Comparison of ENCODE assay signal across 19 mouse cellular contexts in the genomic region with DNA sequence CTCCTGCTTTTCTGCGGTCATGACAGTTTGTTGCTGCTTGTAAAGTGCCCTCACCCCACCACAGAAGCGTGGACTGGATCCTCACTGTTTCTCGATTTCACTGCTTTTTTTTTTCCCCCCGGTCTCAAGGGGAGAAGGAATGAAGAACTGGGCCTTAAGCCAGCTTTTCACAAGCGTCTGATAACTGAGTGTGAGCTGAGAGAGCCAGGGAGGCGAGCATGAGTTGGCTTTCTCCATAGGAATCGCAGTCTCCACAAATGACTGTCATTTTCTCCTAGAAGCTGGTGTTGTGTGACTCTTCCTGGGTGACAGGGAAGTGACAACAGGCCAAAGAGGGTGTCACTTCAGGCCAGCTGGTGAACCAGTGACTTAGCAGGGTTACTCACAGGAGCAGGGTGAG. TPM values are rescaled to one million over a fixed set of nuclear protein-coding genes. Genes with fewer than 3 reads are reported as not detected.
DNase-seq lines count a peak whose midpoint lies in the region; ATAC-seq and TF ChIP-seq lines count a peak whose summit lies in the region.
"Had no signal": no experiment of that assay in that cellular context is flagged by ENCODE, and none has a peak within 500 bp of the region (broad histone marks: within the 10 kb centered on the region; RNA-seq: fewer than 3 reads in every experiment).

No protein-coding gene starts in this region.

- no peak for ATAC-seq in embryonic facial prominence, embryonic 14.5 days (ENCODE audit: low read depth)
- ATAC-seq in hindbrain, postnatal 0 days = no peak
- no peak for ATAC-seq in hindbrain, embryonic 14.5 days (ENCODE audit: low FRiP score)
- no peak for ATAC-seq in midbrain, embryonic 13.5 days
- no peak for ATAC-seq in midbrain, embryonic 15.5 days (replicated peaks)
- ATAC-seq in heart, postnatal 0 days (ENCODE audit: insufficient read depth, low read depth) = peak; percentile 61

- 0 out of 2 replicates have a peak overlapping the region, but pooled peaks have one; percentile 5 for H3K9ac ChIP-seq in embryonic facial prominence, embryonic 14.5 days (ENCODE audit: low read depth, low read length)
- no peak overlapping the region for H3K9ac ChIP-seq in hindbrain, postnatal 0 days (replicated peaks; ENCODE audit: low read length)
- no peak overlapping the region for H3K9ac ChIP-seq in hindbrain, embryonic 14.5 days
- H3K9ac ChIP-seq in midbrain, embryonic 13.5 days (replicated peaks) = 0 out of 2 replicates have a peak overlapping the region, but pooled peaks have one; percentile 26
- H3K9ac ChIP-seq in midbrain, embryonic 15.5 days = no peak overlapping the region
- H3K9ac ChIP-seq in heart, postnatal 0 days (replicated peaks; ENCODE audit: low read depth, low read length) = no peak overlapping the region; the same call in 1 of the 2 replicates
- H3K9ac ChIP-seq: embryonic facial prominence, embryonic 12.5 days; liver, embryonic 13.5 days had no signal

- no peak overlapping the region for H3K27ac ChIP-seq in embryonic facial prominence, embryonic 14.5 days (replicated peaks; ENCODE audit: low read depth, low read length)
- no peak overlapping the region for H3K27ac ChIP-seq in embryonic facial prominence, embryonic 10.5 days (replicated peaks)
- no peak overlapping the region for H3K27ac ChIP-seq in hindbrain, postnatal 0 days
- no peak overlapping the region for H3K27ac ChIP-seq in hindbrain, embryonic 14.5 days
- no peak overlapping the region for H3K27ac ChIP-seq in midbrain, embryonic 13.5 days
- no peak overlapping the region for H3K27ac ChIP-seq in midbrain, embryonic 15.5 days
- H3K27ac ChIP-seq in heart, postnatal 0 days (ENCODE audit: low read depth) = peak overlapping the region; percentile 66
- H3K27ac ChIP-seq: embryonic facial prominence, embryonic 12.5 days; forebrain, embryonic 10.5 days; liver, embryonic 13.5 days had no signal

- H3K36me3 ChIP-seq in embryonic facial prominence, embryonic 14.5 days (ENCODE audit: control insufficient read depth, insufficient read depth, low read length) = no peaks in the 10 kb centered on the region
- H3K36me3 ChIP-seq in embryonic facial prominence, embryonic 10.5 days (replicated peaks) = no peaks in the 10 kb centered on the region
- H3K36me3 ChIP-seq in hindbrain, postnatal 0 days (ENCODE audit: insufficient read depth, low read length) = no peaks in the 10 kb centered on the region
- H3K36me3 ChIP-seq in hindbrain, embryonic 14.5 days (replicated peaks; ENCODE audit: control insufficient read depth, insufficient read depth) = no peaks in the 10 kb centered on the region
- no peaks in the 10 kb centered on the region for H3K36me3 ChIP-seq in midbrain, embryonic 13.5 days
- no peaks in the 10 kb centered on the region for H3K36me3 ChIP-seq in midbrain, embryonic 15.5 days (replicated peaks)
- H3K36me3 ChIP-seq in heart, postnatal 0 days (replicated peaks; ENCODE audit: control insufficient read depth, insufficient read depth, low read length) = no peaks in the 10 kb centered on the region
- H3K36me3 ChIP-seq: embryonic facial prominence, embryonic 12.5 days; forebrain, embryonic 10.5 days; liver, embryonic 13.5 days had no signal

- H3K9me3 ChIP-seq in embryonic facial prominence, embryonic 14.5 days (ENCODE audit: control insufficient read depth, low read length) = no peaks in the 10 kb centered on the region
- no peaks in the 10 kb centered on the region for H3K9me3 ChIP-seq in embryonic facial prominence, embryonic 10.5 days
- H3K9me3 ChIP-seq in hindbrain, postnatal 0 days (ENCODE audit: low read length) = no peaks in the 10 kb centered on the region
- H3K9me3 ChIP-seq in hindbrain, embryonic 14.5 days (ENCODE audit: control insufficient read depth, low read length) = no peaks in the 10 kb centered on the region
- no peaks in the 10 kb centered on the region for H3K9me3 ChIP-seq in midbrain, embryonic 13.5 days
- no peaks in the 10 kb centered on the region for H3K9me3 ChIP-seq in midbrain, embryonic 15.5 days
- H3K9me3 ChIP-seq in heart, postnatal 0 days (replicated peaks; ENCODE audit: control insufficient read depth, low read length) = no peaks in the 10 kb centered on the region
- H3K9me3 ChIP-seq: embryonic facial prominence, embryonic 12.5 days; forebrain, embryonic 10.5 days; liver, embryonic 13.5 days had no signal

- no peaks in the 10 kb centered on the region for H3K4me1 ChIP-seq in embryonic facial prominence, embryonic 14.5 days (ENCODE audit: control insufficient read depth, insufficient read depth, low read length)
- H3K4me1 ChIP-seq in embryonic facial prominence, embryonic 10.5 days = peaks cover 13% of the 10 kb centered on the region
- H3K4me1 ChIP-seq in hindbrain, postnatal 0 days (ENCODE audit: insufficient read depth, low read length) = no peaks in the 10 kb centered on the region
- no peaks in the 10 kb centered on the region for H3K4me1 ChIP-seq in hindbrain, embryonic 14.5 days (replicated peaks; ENCODE audit: control insufficient read depth, insufficient read depth, low read length)
- H3K4me1 ChIP-seq in midbrain, embryonic 13.5 days (replicated peaks) = no peaks in the 10 kb centered on the region
- no peaks in the 10 kb centered on the region for H3K4me1 ChIP-seq in midbrain, embryonic 15.5 days
- peaks cover 17% of the 10 kb centered on the region for H3K4me1 ChIP-seq in heart, postnatal 0 days (ENCODE audit: control insufficient read depth, insufficient read depth)
- H3K4me1 ChIP-seq: forebrain, embryonic 10.5 days; liver, embryonic 13.5 days had no signal

- no peaks in the 10 kb centered on the region for H3K27me3 ChIP-seq in embryonic facial prominence, embryonic 14.5 days (replicated peaks; ENCODE audit: control insufficient read depth, insufficient read depth, low read length)
- 0 out of 2 replicates have a peak, but pooled peaks cover 5% of the 10 kb centered on the region for H3K27me3 ChIP-seq in embryonic facial prominence, embryonic 10.5 days (replicated peaks; ENCODE audit: low read depth, poor library complexity, severe bottlenecking)
- no peaks in the 10 kb centered on the region for H3K27me3 ChIP-seq in hindbrain, postnatal 0 days (ENCODE audit: insufficient read depth, low read length)
- no peaks in the 10 kb centered on the region for H3K27me3 ChIP-seq in hindbrain, embryonic 14.5 days (ENCODE audit: control insufficient read depth, insufficient read depth, low read length)
- H3K27me3 ChIP-seq in midbrain, embryonic 13.5 days = no peaks in the 10 kb centered on the region
- no peaks in the 10 kb centered on the region for H3K27me3 ChIP-seq in midbrain, embryonic 15.5 days (replicated peaks)
- H3K27me3 ChIP-seq in heart, postnatal 0 days (ENCODE audit: control insufficient read depth, insufficient read depth, low read length) = no peaks in the 10 kb centered on the region
- H3K27me3 ChIP-seq: embryonic facial prominence, embryonic 12.5 days had no signal

- no peak for TF ChIP-seq EP300 in heart, postnatal 0 days (IDR thresholded peaks at IDR 0.05; ENCODE audit: low read depth)

- no peak overlapping the region for H3K4me3 ChIP-seq in embryonic facial prominence, embryonic 14.5 days (ENCODE audit: low read depth, low read length)
- H3K4me3 ChIP-seq in embryonic facial prominence, embryonic 10.5 days = no peak overlapping the region
- H3K4me3 ChIP-seq in hindbrain, postnatal 0 days (ENCODE audit: low read length) = no peak overlapping the region
- no peak overlapping the region for H3K4me3 ChIP-seq in hindbrain, embryonic 14.5 days (replicated peaks; ENCODE audit: low read length)
- no peak overlapping the region for H3K4me3 ChIP-seq in midbrain, embryonic 13.5 days (replicated peaks)
- H3K4me3 ChIP-seq in midbrain, embryonic 15.5 days = no peak overlapping the region
- H3K4me3 ChIP-seq in heart, postnatal 0 days (ENCODE audit: low read depth, low read length) = no peak overlapping the region
- H3K4me3 ChIP-seq: embryonic facial prominence, embryonic 12.5 days; forebrain, embryonic 10.5 days; liver, embryonic 13.5 days had no signal

- 48% methylated on average over 7 of the region's 7 CpGs for WGBS in embryonic facial prominence, embryonic 14.5 days
- 76% methylated on average over 7 of the region's 7 CpGs for WGBS in embryonic facial prominence, embryonic 10.5 days
- WGBS in hindbrain, postnatal 0 days = 32% methylated on average over 7 of the region's 7 CpGs
- 65% methylated on average over 7 of the region's 7 CpGs for WGBS in hindbrain, embryonic 14.5 days
- WGBS in midbrain, embryonic 13.5 days = 75% methylated on average over 7 of the region's 7 CpGs
- WGBS in midbrain, embryonic 15.5 days = 68% methylated on average over 7 of the region's 7 CpGs
- 13% methylated on average over 7 of the region's 7 CpGs for WGBS in heart, postnatal 0 days

- H3K4me2 ChIP-seq in embryonic facial prominence, embryonic 14.5 days (ENCODE audit: low read depth, low read length) = no peak overlapping the region
- H3K4me2 ChIP-seq in hindbrain, postnatal 0 days (ENCODE audit: low read depth, low read length) = no peak overlapping the region
- no peak overlapping the region for H3K4me2 ChIP-seq in hindbrain, embryonic 14.5 days (replicated peaks)
- no peak overlapping the region for H3K4me2 ChIP-seq in midbrain, embryonic 13.5 days (replicated peaks)
- H3K4me2 ChIP-seq in midbrain, embryonic 15.5 days = no peak overlapping the region
- no peak overlapping the region for H3K4me2 ChIP-seq in heart, postnatal 0 days (ENCODE audit: low read depth, low read length)
- H3K4me2 ChIP-seq: embryonic facial prominence, embryonic 12.5 days; liver, embryonic 13.5 days had no signal

- DNase-seq in embryonic facial prominence, embryonic 14.5 days (ENCODE audit: low spot score) = no peak
- DNase-seq in embryonic facial prominence, embryonic 10.5 days (ENCODE audit: low spot score) = no peak
- peak; percentile 13 for DNase-seq in hindbrain, postnatal 0 days (ENCODE audit: low spot score)
- DNase-seq in hindbrain, embryonic 14.5 days (ENCODE audit: low spot score) = no peak
- peak; percentile 60 for DNase-seq in heart, postnatal 0 days (ENCODE audit: low spot score)
- no peak for DNase-seq in cerebellum, adult 9-11 months
- DNase-seq: cerebellum, adult 11-12 months; kidney, adult 8-10 months; kidney, postnatal 4 days; left cerebral cortex, postnatal 4 days; liver, embryonic 13.5 days; thymus, postnatal 4 days had no signal

- no peak for TF ChIP-seq CTCF in hindbrain, postnatal 0 days (IDR thresholded peaks at IDR 0.05; ENCODE audit: low read depth)
- no peak for TF ChIP-seq CTCF in heart, postnatal 0 days (IDR thresholded peaks at IDR 0.05; ENCODE audit: low read depth)

RNA-seq across cellular contexts. Expression of a gene that starts 15.0 kb away (rescaled TPM):
- not detected in 2 replicates for polyA plus RNA-seq in embryonic facial prominence, embryonic 14.5 days (2014; fragmentation: Nextera tagmentation; extraction: Ambion mirVana)
- not detected in 2 replicates for polyA plus RNA-seq in embryonic facial prominence, embryonic 10.5 days (2016; fragmentation: Nextera tagmentation; extraction: Ambion mirVana)
- total RNA-seq in hindbrain, postnatal 0 days (2014; rRNA removed) = not detected in 2 replicates
- polyA plus RNA-seq in hindbrain, postnatal 0 days (2015; fragmentation: Nextera tagmentation; extraction: Ambion mirVana) = not detected in 2 replicates
- not detected in 2 replicates for polyA plus RNA-seq in hindbrain, embryonic 14.5 days (2014; fragmentation: Nextera tagmentation; extraction: Ambion mirVana)
- polyA plus RNA-seq in midbrain, embryonic 13.5 days (2015; fragmentation: Nextera tagmentation; extraction: Ambion mirVana) = not detected in 2 replicates
- not detected in 2 replicates for polyA plus RNA-seq in midbrain, embryonic 15.5 days (2015; fragmentation: Nextera tagmentation; extraction: Ambion mirVana)
- not detected in 2 replicates for total RNA-seq in heart, postnatal 0 days (2014; rRNA removed; ENCODE audit: low replicate concordance)
- not detected in 2 replicates for polyA plus RNA-seq in heart, postnatal 0 days (2015; fragmentation: Nextera tagmentation; extraction: Ambion mirVana)
- total RNA-seq: CH12.LX; layer of hippocampus, postnatal 25 days; left cerebral cortex, postnatal 4 days; megakaryocyte progenitor cell, adult 5-6 weeks had no signal
- polyA plus RNA-seq: embryonic facial prominence, embryonic 12.5 days; forebrain, embryonic 10.5 days; liver, embryonic 13.5 days had no signal

RNA-seq across cellular contexts. Expression of a gene that starts 21.4 kb away (rescaled TPM):
- polyA plus RNA-seq in embryonic facial prominence, embryonic 14.5 days (2014; fragmentation: Nextera tagmentation; extraction: Ambion mirVana) = 0.11 and 0.38 TPM in 2 replicates
- polyA plus RNA-seq in embryonic facial prominence, embryonic 10.5 days (2016; fragmentation: Nextera tagmentation; extraction: Ambion mirVana) = 0.28 and 0.32 TPM in 2 replicates
- total RNA-seq in hindbrain, postnatal 0 days (2014; rRNA removed) = 1.3 and 1.8 TPM in 2 replicates
- 2.0 and 2.1 TPM in 2 replicates for polyA plus RNA-seq in hindbrain, postnatal 0 days (2015; fragmentation: Nextera tagmentation; extraction: Ambion mirVana)
- polyA plus RNA-seq in hindbrain, embryonic 14.5 days (2014; fragmentation: Nextera tagmentation; extraction: Ambion mirVana) = 0.33 and 0.67 TPM in 2 replicates
- polyA plus RNA-seq in midbrain, embryonic 13.5 days (2015; fragmentation: Nextera tagmentation; extraction: Ambion mirVana) = 0.24 and 0.28 TPM in 2 replicates
- 0.50 and 0.91 TPM in 2 replicates for polyA plus RNA-seq in midbrain, embryonic 15.5 days (2015; fragmentation: Nextera tagmentation; extraction: Ambion mirVana)
- total RNA-seq in heart, postnatal 0 days (2014; rRNA removed; ENCODE audit: low replicate concordance) = not detected in 2 replicates
- polyA plus RNA-seq in heart, postnatal 0 days (2015; fragmentation: Nextera tagmentation; extraction: Ambion mirVana) = 0.10 TPM in 1 of 2 replicates, not detected in the other
- total RNA-seq: megakaryocyte progenitor cell, adult 5-6 weeks had no signal
- polyA plus RNA-seq: forebrain, embryonic 10.5 days; liver, embryonic 13.5 days had no signal

RNA-seq across cellular contexts. Expression of a gene that starts 23.4 kb away (rescaled TPM):
- polyA plus RNA-seq in embryonic facial prominence, embryonic 14.5 days (2014; fragmentation: Nextera tagmentation; extraction: Ambion mirVana) = 2.4 and 4.8 TPM in 2 replicates
- polyA plus RNA-seq in embryonic facial prominence, embryonic 10.5 days (2016; fragmentation: Nextera tagmentation; extraction: Ambion mirVana) = 0.50 and 0.88 TPM in 2 replicates
- total RNA-seq in hindbrain, postnatal 0 days (2014; rRNA removed) = 0.40 and 1.0 TPM in 2 replicates
- 2.2 and 2.4 TPM in 2 replicates for polyA plus RNA-seq in hindbrain, postnatal 0 days (2015; fragmentation: Nextera tagmentation; extraction: Ambion mirVana)
- 0.94 and 1.2 TPM in 2 replicates for polyA plus RNA-seq in hindbrain, embryonic 14.5 days (2014; fragmentation: Nextera tagmentation; extraction: Ambion mirVana)
- 0.84 and 1.5 TPM in 2 replicates for polyA plus RNA-seq in midbrain, embryonic 13.5 days (2015; fragmentation: Nextera tagmentation; extraction: Ambion mirVana)
- 1.3 and 1.7 TPM in 2 replicates for polyA plus RNA-seq in midbrain, embryonic 15.5 days (2015; fragmentation: Nextera tagmentation; extraction: Ambion mirVana)
- 0.97 TPM in 1 of 2 replicates, not detected in the other for total RNA-seq in heart, postnatal 0 days (2014; rRNA removed; ENCODE audit: low replicate concordance)
- polyA plus RNA-seq in heart, postnatal 0 days (2015; fragmentation: Nextera tagmentation; extraction: Ambion mirVana) = 1.9 and 2.3 TPM in 2 replicates

RNA-seq across cellular contexts. Expression of a gene that starts 46.7 kb away (rescaled TPM):
- 112 and 142 TPM in 2 replicates for polyA plus RNA-seq in embryonic facial prominence, embryonic 14.5 days (2014; fragmentation: Nextera tagmentation; extraction: Ambion mirVana)
- 394 and 421 TPM in 2 replicates for polyA plus RNA-seq in embryonic facial prominence, embryonic 10.5 days (2016; fragmentation: Nextera tagmentation; extraction: Ambion mirVana)
- 58.0 and 73.6 TPM in 2 replicates for total RNA-seq in hindbrain, postnatal 0 days (2014; rRNA removed)
- polyA plus RNA-seq in hindbrain, postnatal 0 days (2015; fragmentation: Nextera tagmentation; extraction: Ambion mirVana) = 36.0 and 37.3 TPM in 2 replicates
- 37.7 and 48.0 TPM in 2 replicates for polyA plus RNA-seq in hindbrain, embryonic 14.5 days (2014; fragmentation: Nextera tagmentation; extraction: Ambion mirVana)
- polyA plus RNA-seq in midbrain, embryonic 13.5 days (2015; fragmentation: Nextera tagmentation; extraction: Ambion mirVana) = 112 and 124 TPM in 2 replicates
- polyA plus RNA-seq in midbrain, embryonic 15.5 days (2015; fragmentation: Nextera tagmentation; extraction: Ambion mirVana) = 45.7 and 55.8 TPM in 2 replicates
- total RNA-seq in heart, postnatal 0 days (2014; rRNA removed; ENCODE audit: low replicate concordance) = 50.6 and 72.2 TPM in 2 replicates
- 41.1 and 42.8 TPM in 2 replicates for polyA plus RNA-seq in heart, postnatal 0 days (2015; fragmentation: Nextera tagmentation; extraction: Ambion mirVana)
- total RNA-seq: megakaryocyte progenitor cell, adult 5-6 weeks had no signal

RNA-seq across cellular contexts. Expression of a gene that starts 50.3 kb away (rescaled TPM):
- 6.3 and 8.5 TPM in 2 replicates for polyA plus RNA-seq in embryonic facial prominence, embryonic 14.5 days (2014; fragmentation: Nextera tagmentation; extraction: Ambion mirVana)
- 1.2 and 2.0 TPM in 2 replicates for polyA plus RNA-seq in embryonic facial prominence, embryonic 10.5 days (2016; fragmentation: Nextera tagmentation; extraction: Ambion mirVana)
- total RNA-seq in hindbrain, postnatal 0 days (2014; rRNA removed) = 15.7 and 18.3 TPM in 2 replicates
- 24.0 and 25.4 TPM in 2 replicates for polyA plus RNA-seq in hindbrain, postnatal 0 days (2015; fragmentation: Nextera tagmentation; extraction: Ambion mirVana)
- polyA plus RNA-seq in hindbrain, embryonic 14.5 days (2014; fragmentation: Nextera tagmentation; extraction: Ambion mirVana) = 8.7 and 11.3 TPM in 2 replicates
- polyA plus RNA-seq in midbrain, embryonic 13.5 days (2015; fragmentation: Nextera tagmentation; extraction: Ambion mirVana) = 1.5 and 1.6 TPM in 2 replicates
- 4.0 and 5.8 TPM in 2 replicates for polyA plus RNA-seq in midbrain, embryonic 15.5 days (2015; fragmentation: Nextera tagmentation; extraction: Ambion mirVana)
- not detected in 2 replicates for total RNA-seq in heart, postnatal 0 days (2014; rRNA removed; ENCODE audit: low replicate concordance)
- 0.27 TPM in 1 of 2 replicates, not detected in the other for polyA plus RNA-seq in heart, postnatal 0 days (2015; fragmentation: Nextera tagmentation; extraction: Ambion mirVana)

Comparison
In these comparisons a context has a peak if more than half of its experiments do, and no peak if none do; other contexts are left out.
1. DNase-seq: peak in hindbrain, postnatal 0 days (single experiment) and heart, postnatal 0 days (single experiment); none in embryonic facial prominence, embryonic 14.5 days (single experiment), embryonic facial prominence, embryonic 10.5 days (single experiment), hindbrain, embryonic 14.5 days (single experiment) and cerebellum, adult 9-11 months (single experiment).
2. H3K9ac ChIP-seq: peak in embryonic facial prominence, embryonic 14.5 days (single experiment) and midbrain, embryonic 13.5 days (single experiment); none in hindbrain, postnatal 0 days (single experiment), hindbrain, embryonic 14.5 days (single experiment), midbrain, embryonic 15.5 days (single experiment) and heart, postnatal 0 days (single experiment).